Mouse (Mus musculus) neural tube, postnatal 0 days (tissue): Measurements from ENCODE around the gene Pla2g7. TPM values are rescaled to one million over a fixed set of nuclear protein-coding genes. Genes with fewer than 3 reads are reported as not detected.

Experiments used
- polyA plus RNA-seq: library from polyadenylated mRNA; unstranded; fragments of >200 nt; fragmentation: Nextera tagmentation; extraction: Ambion mirVana; gene quantifications from 2 replicates; pipeline ENCODE4 v1.2.1, GENCODE M21; 2015

Pla2g7 gene
- 149 and 153 TPM in 2 replicates for polyA plus RNA-seq

DNA sequence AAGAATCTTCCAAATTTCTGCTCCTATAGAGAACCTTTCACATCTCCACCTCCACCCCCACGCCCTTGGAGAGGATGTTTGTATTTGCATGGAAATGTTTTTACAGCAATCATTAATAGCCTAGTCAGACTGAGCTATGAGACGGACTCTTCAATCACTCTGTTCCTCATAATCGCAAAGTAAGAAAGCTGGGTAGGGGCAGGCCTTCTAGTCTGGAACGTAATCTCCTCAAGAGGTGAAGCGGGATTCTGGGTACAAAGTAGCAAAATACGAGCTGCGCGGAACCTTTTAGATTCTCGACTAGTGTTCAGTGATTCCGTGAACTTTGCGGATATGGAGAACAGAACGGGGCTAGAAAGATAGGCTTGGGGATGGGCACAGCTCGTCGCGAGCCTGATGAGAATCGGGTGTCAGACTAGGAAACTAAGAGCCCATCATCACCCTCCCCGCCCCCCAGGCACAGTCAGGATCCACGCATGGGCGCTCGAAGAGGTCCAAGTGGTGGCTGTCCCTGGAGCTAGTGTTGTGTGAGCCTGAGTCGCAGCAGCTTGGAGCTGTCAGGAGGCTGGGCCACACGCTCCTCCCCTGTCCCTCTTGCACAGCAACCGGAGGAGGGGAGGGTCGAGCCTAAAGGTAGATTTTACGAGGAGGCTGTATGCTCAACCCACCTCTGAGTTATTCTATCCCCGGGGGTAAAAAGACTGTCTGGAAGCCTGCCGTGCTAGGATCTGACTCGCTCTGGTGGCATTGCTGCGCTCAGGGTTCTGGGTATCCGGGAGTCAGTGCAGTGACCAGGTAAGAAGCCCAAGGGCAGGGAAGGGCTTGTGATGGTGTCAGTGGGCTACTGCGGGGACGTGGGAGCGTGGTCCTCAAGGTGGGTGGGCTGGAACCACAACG is at the start of gene Pla2g7:
TSS of gene Pla2g7 (plus strand) at position 107 of the 897 bp plus-strand sequence.

DNA sequence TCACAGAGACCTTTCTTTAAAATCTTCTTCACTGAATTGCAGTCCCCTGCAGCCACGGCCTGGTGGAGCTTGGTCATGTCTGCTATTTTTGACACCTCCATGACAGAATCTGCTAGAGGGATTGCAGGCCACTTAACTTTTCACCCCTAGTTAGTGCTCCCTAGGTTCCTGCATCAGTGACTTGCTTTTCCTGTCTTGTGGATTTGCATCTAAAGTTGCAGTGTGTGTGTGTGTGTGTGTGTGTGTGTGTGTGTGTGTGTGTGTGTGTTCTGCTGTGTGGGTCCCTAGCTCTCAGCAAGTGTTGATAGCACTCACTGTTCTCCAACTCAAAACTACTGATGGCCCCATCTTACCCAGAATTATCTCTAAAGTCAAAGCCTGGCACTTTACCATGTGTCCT is 24.4 kb upstream of the Pla2g7 start, which contains the start of gene Ankrd66:
TSS of gene Ankrd66 (minus strand) at position 101 of the 400 bp plus-strand sequence.

DNA sequence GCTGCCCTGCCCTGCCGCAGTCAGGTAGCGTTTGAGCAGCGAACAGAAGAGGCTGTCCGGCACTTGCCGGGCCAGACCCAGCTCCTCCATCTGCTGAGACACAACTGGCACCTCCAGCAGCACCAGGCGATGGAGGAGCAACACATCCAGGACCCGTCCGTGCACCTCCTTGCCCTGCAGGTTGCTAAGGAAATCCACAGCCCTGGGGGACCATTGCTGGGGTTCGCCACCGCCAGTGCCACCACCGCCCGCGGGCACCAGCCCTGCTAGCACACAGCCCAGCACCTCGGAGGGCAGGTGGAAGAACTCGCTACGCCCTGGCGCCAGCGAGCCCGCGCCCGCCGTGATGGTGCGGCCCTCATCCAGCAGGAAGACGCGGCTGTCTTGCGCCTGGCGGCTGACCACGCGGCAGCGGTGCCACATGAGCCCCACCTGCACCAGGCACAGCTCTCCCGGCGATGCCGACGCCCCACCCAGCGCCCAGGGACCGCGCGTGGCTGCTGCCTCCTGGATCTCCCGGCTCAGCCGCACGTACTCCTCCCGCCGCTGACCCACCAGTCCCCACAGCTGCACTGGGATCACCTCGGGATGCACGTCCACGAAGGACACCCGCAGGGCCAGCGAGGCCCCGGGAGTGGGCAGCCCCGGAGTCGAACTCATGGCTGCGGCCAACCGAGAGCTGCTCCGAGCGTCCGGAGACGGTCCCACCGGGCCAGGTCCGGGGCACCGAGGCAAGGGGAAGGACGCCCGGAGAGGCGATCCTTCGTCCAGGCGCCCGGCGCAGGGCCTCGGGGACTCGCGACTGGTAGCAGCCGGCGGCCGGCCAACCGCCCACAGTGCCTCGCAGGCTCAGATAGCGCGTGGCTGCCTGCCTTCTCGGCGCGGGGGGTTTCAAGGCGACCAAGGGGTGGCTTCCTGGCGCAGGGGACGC is 61.9 kb downstream of the Pla2g7 start, which contains the start of gene Tdrd6:
TSS of gene Tdrd6 (minus strand) at position 804 of the 931 bp plus-strand sequence.

Other genes starting within 250 kb of the Pla2g7 start
- gene Adgrf5, start 207.6 kb upstream of the Pla2g7 start, polyA plus RNA-seq: 4.2 and 5.2 TPM in 2 replicates
- 0.08 TPM in 2 replicates for gene Mep1a, start 65.3 kb upstream of the Pla2g7 start, polyA plus RNA-seq
- 0.68 and 0.93 TPM in 2 replicates for gene Ankrd66, start 24.5 kb upstream of the Pla2g7 start, polyA plus RNA-seq
- gene Tdrd6, start 62.2 kb downstream of the Pla2g7 start, polyA plus RNA-seq: 0.67 and 1.0 TPM in 2 replicates
- 52.1 and 62.4 TPM in 2 replicates for gene Slc25a27, start 99.1 kb downstream of the Pla2g7 start, polyA plus RNA-seq
- gene Cyp39a1, start 99.3 kb downstream of the Pla2g7 start, polyA plus RNA-seq: 8.9 and 9.4 TPM in 2 replicates
- gene Rcan2, start 233.3 kb downstream of the Pla2g7 start, polyA plus RNA-seq: 89.6 and 102 TPM in 2 replicates